In the genomic region with DNA sequence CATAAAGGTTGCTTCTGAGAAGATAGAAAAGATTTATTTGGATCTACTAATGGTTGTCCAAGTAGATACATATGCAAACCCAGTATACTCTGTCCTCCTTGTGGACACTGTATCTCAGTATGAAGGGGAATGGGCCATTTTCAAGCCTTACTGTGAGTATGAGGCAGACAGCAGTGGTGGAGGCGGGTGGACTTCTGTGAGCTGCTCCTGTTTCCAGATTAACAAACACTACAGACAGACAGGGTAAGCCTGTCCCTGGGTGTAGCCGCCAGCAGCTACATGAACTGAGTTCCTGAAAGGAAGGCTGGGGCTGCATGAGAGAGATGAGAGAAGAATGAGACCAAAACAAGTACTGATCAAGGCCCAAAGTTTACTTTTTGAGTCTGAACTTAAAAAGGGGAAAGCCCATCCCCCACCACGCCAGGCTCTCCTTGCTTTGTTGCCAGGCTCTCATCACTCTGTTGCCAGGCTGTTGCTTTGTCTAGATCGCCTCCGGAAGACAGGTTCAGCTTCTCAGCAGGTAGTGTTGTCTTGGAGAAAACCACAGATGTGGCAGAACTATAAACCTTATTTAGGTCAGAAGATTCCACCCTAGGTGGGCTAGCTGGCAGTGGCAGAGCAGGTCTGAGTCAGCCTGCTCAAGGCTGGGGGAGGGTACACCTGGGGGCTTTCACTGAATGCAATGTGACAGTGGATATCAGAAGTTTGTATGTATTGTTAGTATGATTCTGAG, we compare ENCODE assay signal across 28 mouse cellular contexts. TPM values are rescaled to one million over a fixed set of nuclear protein-coding genes. Genes with fewer than 3 reads are reported as not detected.
DNase-seq lines count a peak whose midpoint lies in the region; ATAC-seq and TF ChIP-seq lines count a peak whose summit lies in the region.
"Had no signal": no experiment of that assay in that cellular context is flagged by ENCODE, and none has a peak within 500 bp of the region (broad histone marks: within the 10 kb centered on the region; RNA-seq: fewer than 3 reads in every experiment).

A gene (minus strand): TSS at position 683 of the 733 bp plus-strand sequence.

- H3ac ChIP-seq in myocyte (ENCODE audit: control insufficient read depth, insufficient read length), result no peak within 1 kb of the TSS

- no peak within 1 kb of the TSS for H3K4me3 ChIP-seq in forebrain, embryonic 10.5 days
- no peak within 1 kb of the TSS for H3K4me3 ChIP-seq in forebrain, postnatal 0 days (ENCODE audit: low read depth, low read length)
- H3K4me3 ChIP-seq in midbrain, embryonic 10.5 days, result no peak within 1 kb of the TSS
- no peak within 1 kb of the TSS for H3K4me3 ChIP-seq in midbrain, embryonic 15.5 days
- peak within 1 kb of the TSS; percentile 4 for H3K4me3 ChIP-seq in myocyte
- H3K4me3 ChIP-seq: embryonic facial prominence, embryonic 12.5 days; erythroblast, embryonic 14.5 days; hindbrain, embryonic 13.5 days; left cerebral cortex, adult 2 months had no signal

- 31% methylated on average over 5 of the region's 5 CpGs for WGBS in forebrain, embryonic 10.5 days
- WGBS in forebrain, postnatal 0 days, result 33% methylated on average over 5 of the region's 5 CpGs
- 33% methylated on average over 5 of the region's 5 CpGs for WGBS in midbrain, embryonic 10.5 days
- 27% methylated on average over 5 of the region's 5 CpGs for whole genome bisulfite sequencing in midbrain, embryonic 15.5 days

- peak; percentile 18 for DNase-seq in forebrain, embryonic 10.5 days (ENCODE audit: extremely low spot score, low spot score)
- no peak for DNase-seq in forebrain, postnatal 0 days
- no peak for DNase-seq in midbrain, embryonic 10.5 days (ENCODE audit: low spot score)
- peak; percentile 94 for DNase-seq in R1 (ENCODE audit: low read depth, low spot score)
- no peak for DNase-seq in spleen, postnatal 14 days (ENCODE audit: low spot score in 2 of 2)
- DNase-seq: adrenal gland, adult 8-10 months; cerebellum, adult 11-12 months; gastrocnemius, postnatal 36 days; kidney, adult 2 months; kidney, postnatal 14 days; left cerebral cortex, postnatal 4 days; liver; liver, postnatal 0 days; lung, postnatal 10 days; midbrain, embryonic 14.5 days; right cerebral cortex, adult 18-20 months; thymus, postnatal 36 days had no signal

- H3K27ac ChIP-seq in forebrain, embryonic 10.5 days, result no peak within 1 kb of the TSS
- H3K27ac ChIP-seq in forebrain, postnatal 0 days (ENCODE audit: low read depth, low read length), result no peak within 1 kb of the TSS
- peak within 1 kb of the TSS; percentile 42; the same call in 1 of the 2 replicates for H3K27ac ChIP-seq in midbrain, embryonic 10.5 days (replicated peaks)
- H3K27ac ChIP-seq in midbrain, embryonic 15.5 days, result no peak within 1 kb of the TSS
- H3K27ac ChIP-seq: embryonic facial prominence, embryonic 12.5 days; hindbrain, embryonic 13.5 days; left cerebral cortex, adult 2 months had no signal

- no peaks in the 10 kb centered on the region for H3K36me3 ChIP-seq in forebrain, embryonic 10.5 days (replicated peaks)
- no peaks in the 10 kb centered on the region for H3K36me3 ChIP-seq in forebrain, postnatal 0 days (ENCODE audit: insufficient read depth)
- no peaks in the 10 kb centered on the region for H3K36me3 ChIP-seq in midbrain, embryonic 10.5 days
- H3K36me3 ChIP-seq in midbrain, embryonic 15.5 days (replicated peaks), result no peaks in the 10 kb centered on the region
- no peaks in the 10 kb centered on the region for H3K36me3 ChIP-seq in myocyte (ENCODE audit: control insufficient read depth, insufficient read depth)
- H3K36me3 ChIP-seq: embryonic facial prominence, embryonic 12.5 days; hindbrain, embryonic 13.5 days had no signal

- no peak for ATAC-seq in forebrain, postnatal 0 days
- no peak for ATAC-seq in midbrain, embryonic 15.5 days (replicated peaks)
- ATAC-seq: forebrain, embryonic 14.5 days; inflammation-experienced regulatory T-cells, adult 6 months; liver, postnatal 0 days had no signal

- H3K4me2 ChIP-seq in forebrain, postnatal 0 days (ENCODE audit: low read depth), result no peak within 1 kb of the TSS
- H3K4me2 ChIP-seq in midbrain, embryonic 15.5 days, result no peak within 1 kb of the TSS
- peak within 1 kb of the TSS; percentile 69 for H3K4me2 ChIP-seq in myocyte (ENCODE audit: low read depth)
- H3K4me2 ChIP-seq: embryonic facial prominence, embryonic 12.5 days; hindbrain, embryonic 13.5 days had no signal

- TF ChIP-seq POLR2A in myocyte (IDR thresholded peaks at IDR 0.05; ENCODE audit: insufficient read length, low read depth), result no peak

- H3K9me3 ChIP-seq in forebrain, embryonic 10.5 days, result no peaks in the 10 kb centered on the region; the same call in 1 of the 2 replicates
- H3K9me3 ChIP-seq in forebrain, postnatal 0 days (ENCODE audit: low read length), result no peaks in the 10 kb centered on the region
- H3K9me3 ChIP-seq in midbrain, embryonic 10.5 days (replicated peaks), result no peaks in the 10 kb centered on the region
- H3K9me3 ChIP-seq in midbrain, embryonic 15.5 days, result no peaks in the 10 kb centered on the region
- H3K9me3 ChIP-seq: embryonic facial prominence, embryonic 12.5 days; hindbrain, embryonic 13.5 days had no signal

- H3K79me2 ChIP-seq in myocyte (ENCODE audit: control insufficient read depth, insufficient read depth), result no peaks in the 10 kb centered on the region

- H3K9ac ChIP-seq in forebrain, postnatal 0 days, result no peak within 1 kb of the TSS
- H3K9ac ChIP-seq in midbrain, embryonic 15.5 days, result no peak within 1 kb of the TSS
- H3K9ac ChIP-seq: embryonic facial prominence, embryonic 12.5 days; hindbrain, embryonic 13.5 days; liver, postnatal 0 days had no signal

- H3K4me1 ChIP-seq in forebrain, embryonic 10.5 days, result peaks cover 9% of the 10 kb centered on the region
- no peaks in the 10 kb centered on the region for H3K4me1 ChIP-seq in forebrain, postnatal 0 days (ENCODE audit: insufficient read depth)
- H3K4me1 ChIP-seq in midbrain, embryonic 10.5 days, result peaks cover 9% of the 10 kb centered on the region
- no peaks in the 10 kb centered on the region for H3K4me1 ChIP-seq in midbrain, embryonic 15.5 days
- H3K4me1 ChIP-seq: embryonic facial prominence, embryonic 12.5 days; hindbrain, embryonic 13.5 days had no signal

- H3K27me3 ChIP-seq in forebrain, embryonic 10.5 days (ENCODE audit: poor library complexity, severe bottlenecking), result no peaks in the 10 kb centered on the region
- no peaks in the 10 kb centered on the region for H3K27me3 ChIP-seq in forebrain, postnatal 0 days (ENCODE audit: insufficient read depth, low read length)
- no peaks in the 10 kb centered on the region for H3K27me3 ChIP-seq in midbrain, embryonic 10.5 days (ENCODE audit: low read depth, poor library complexity, severe bottlenecking)
- H3K27me3 ChIP-seq in midbrain, embryonic 15.5 days (replicated peaks), result no peaks in the 10 kb centered on the region
- H3K27me3 ChIP-seq in myocyte (ENCODE audit: control insufficient read depth, insufficient read depth, insufficient read length), result no peaks in the 10 kb centered on the region
- H3K27me3 ChIP-seq: embryonic facial prominence, embryonic 12.5 days; hindbrain, embryonic 13.5 days had no signal

- no peak for TF ChIP-seq CTCF in forebrain, postnatal 0 days (IDR thresholded peaks at IDR 0.05; ENCODE audit: low read depth)

TF ChIP-seq in myocyte, 11 proteins besides CTCF, POLR2A, EP300 and RAD21:
- TF ChIP-seq SRF (IDR thresholded peaks at IDR 0.05; ENCODE audit: control insufficient read depth, insufficient read length, low read depth), result no peak
- TF ChIP-seq POLR2AphosphoS2 (IDR thresholded peaks at IDR 0.05; ENCODE audit: insufficient read length, low read depth), result no peak
- TF ChIP-seq TCF3 (IDR thresholded peaks at IDR 0.05; ENCODE audit: insufficient read length, low read depth), result no peak
- no peak for TF ChIP-seq MYOG (IDR thresholded peaks at IDR 0.05; ENCODE audit: control insufficient read depth in 1 of 3, insufficient read depth in 1 of 3, insufficient read length in 2 of 3, low read depth in 2 of 3)
- no peak for TF ChIP-seq MAX (IDR thresholded peaks at IDR 0.05; ENCODE audit: low read depth)
- TF ChIP-seq CEBPB (IDR thresholded peaks at IDR 0.05; ENCODE audit: insufficient read depth, poor library complexity, severe bottlenecking), result no peak
- no peak for TF ChIP-seq TCF12 (IDR thresholded peaks at IDR 0.05; ENCODE audit: insufficient read depth, poor library complexity, severe bottlenecking)

RNA-seq across cellular contexts. Expression of the gene that starts here (rescaled TPM):
- not detected in 2 replicates for polyA plus RNA-seq in forebrain, embryonic 10.5 days (2016; fragmentation: Nextera tagmentation; extraction: Ambion mirVana)
- 0.38 TPM in 1 of 2 replicates, not detected in the other for total RNA-seq in forebrain, postnatal 0 days (2014; rRNA removed)
- 0.20 and 0.27 TPM in 2 replicates for polyA plus RNA-seq in forebrain, postnatal 0 days (2015; fragmentation: Nextera tagmentation; extraction: Ambion mirVana)
- polyA plus RNA-seq in midbrain, embryonic 10.5 days (2016; fragmentation: Nextera tagmentation; extraction: Ambion mirVana), result not detected in 2 replicates
- polyA plus RNA-seq in midbrain, embryonic 15.5 days (2015; fragmentation: Nextera tagmentation; extraction: Ambion mirVana), result 0.13 TPM in 2 replicates
- polyA plus RNA-seq in myocyte (2012; fragmentation: generic; extraction: Trizol), result 0.22 TPM
- total RNA-seq: common myeloid progenitor, adult 5-6 weeks; gastrocnemius, postnatal 36 days had no signal
- polyA plus RNA-seq: erythroblast, embryonic 14.5 days; forebrain, embryonic 14.5 days; heart, postnatal 0 days; hindbrain, embryonic 13.5 days; inflammation-experienced regulatory T-cells, adult 6 months; neural tube, embryonic 11.5 days had no signal

Comparison
In these comparisons a context has a peak if more than half of its experiments do, and no peak if none do; other contexts are left out.
1. Peak in DNase-seq in forebrain, embryonic 10.5 days; RNA of the gene not detected or under 1 TPM.